Mouse (Mus musculus): ENCODE data around the gene Creb5.

DNA sequence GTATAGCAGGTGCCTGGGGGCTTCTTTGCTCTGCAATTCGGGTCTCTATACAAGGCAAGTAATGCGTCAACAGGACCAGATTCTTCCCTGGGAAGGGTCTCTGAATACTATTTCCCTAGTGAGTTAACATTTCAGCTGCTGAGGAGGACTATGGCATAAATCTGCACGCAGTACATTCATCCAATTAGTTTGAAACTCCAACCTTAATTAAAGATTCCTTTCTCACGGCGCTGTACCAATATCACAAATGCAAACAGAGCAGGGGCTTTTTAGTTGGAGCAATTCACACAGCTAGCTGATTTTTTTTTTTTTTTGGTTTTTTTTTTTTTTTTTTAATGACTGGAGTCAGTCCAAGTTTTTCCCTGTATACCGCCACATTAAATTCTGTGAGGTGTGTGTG is 357.0 kb downstream of the Creb5 start:
- TF ChIP-seq POLR2A (IDR thresholded peaks at IDR 0.05; ENCODE audit: borderline replicate concordance, insufficient read depth, low read length) (no peak), CTCF (IDR thresholded peaks at IDR 0.05; ENCODE audit: borderline replicate concordance, insufficient read depth, low read depth, low read length) (no peak)

Data from cerebellum, adult 2 months (tissue).